Mouse (Mus musculus) liver, postnatal 0 days (tissue): ENCODE data around the gene Cfap20. TPM values are rescaled to one million over a fixed set of nuclear protein-coding genes. Genes with fewer than 3 reads are reported as not detected.
"Not testable (repeated sequence)": the region's sequence is repeated elsewhere in the genome, so short reads cannot be mapped to it uniquely, and the experiment has no call there.

Source experiments
- ATAC-seq: fragments of 200-750 bp; cut with Nextera tagmentation; 2 replicates; pipeline ENCODE4 v1.8.0; 2017; ENCODE audit warnings: mild to moderate bottlenecking, moderate library complexity
- DNase-seq: peaks from one replicate; pipeline ENCODE4 v3.0.0-alpha.2; 2016
- H3K27ac ChIP-seq: fragments of 300-500 bp; sonication (generic); 2 replicates; pipeline ENCODE4 v1.5.1; 2014; ENCODE audit warnings: antibody characterized with exemption, moderate library complexity, mild to moderate bottlenecking, low read depth
- H3K27me3 ChIP-seq: fragments of 300-500 bp; sonication (generic); 2 replicates; pipeline ENCODE4 v1.6.1; 2014; ENCODE audit warnings: low read length, control low read depth, mixed read lengths; ENCODE audit not compliant: insufficient read depth
- H3K36me3 ChIP-seq: fragments of 300-500 bp; sonication (generic); replicated peaks from 2 replicates; pipeline ENCODE4 v1.6.1; 2014; ENCODE audit warnings: mild to moderate bottlenecking, control low read depth, low read length, moderate library complexity, mixed read lengths; ENCODE audit not compliant: insufficient read depth
- H3K4me1 ChIP-seq: fragments of 300-500 bp; sonication (generic); 2 replicates; pipeline ENCODE4 v1.6.1; 2014; ENCODE audit warnings: antibody characterized with exemption, mild to moderate bottlenecking, control low read depth; ENCODE audit not compliant: insufficient read depth
- H3K4me2 ChIP-seq: fragments of 300-500 bp; sonication (generic); 2 replicates; pipeline ENCODE4 v1.6.1; 2014; ENCODE audit warnings: low read depth, mild to moderate bottlenecking, low read length, moderate library complexity, mixed read lengths
- H3K4me3 ChIP-seq: fragments of 300-500 bp; sonication (generic); 2 replicates; pipeline ENCODE4 v1.5.1; 2014; ENCODE audit warnings: low read depth, low read length
- H3K9ac ChIP-seq: fragments of 300-500 bp; sonication (generic); replicated peaks from 2 replicates; pipeline ENCODE4 v1.6.1; 2014; ENCODE audit warnings: mild to moderate bottlenecking, moderate library complexity
- H3K9me3 ChIP-seq: fragments of 300-500 bp; sonication (generic); 2 replicates; pipeline ENCODE4 v1.6.1; 2016; ENCODE audit warnings: mild to moderate bottlenecking, control low read depth, low read length, mixed read lengths
- CTCF ChIP-seq: sonication (generic); IDR thresholded peaks from 2 replicates; pipeline ENCODE4 v1.5.1; 2016; ENCODE audit warnings: antibody characterized with exemption, low read depth
- EP300 ChIP-seq: IDR thresholded peaks from 2 replicates; pipeline ENCODE4 v1.6.1; 2016; ENCODE audit warnings: antibody characterized with exemption, low read depth, mild to moderate bottlenecking
- WGBS: fragments of 180-500 bp; shearing (Covaris S2); extraction: QIAGEN DNeasy Blood & Tissue Kit; methylation state at CpG from one replicate; pipeline ENCODE4 v1.1.7; 2014; ENCODE audit not compliant: insufficient replicate concordance; 5-methylcytosine and 5-hydroxymethylcytosine counted together
- polyA plus RNA-seq: library from polyadenylated mRNA; unstranded; fragments of >200 nt; fragmentation: Nextera tagmentation; extraction: Ambion mirVana; gene quantifications from 2 replicates; pipeline ENCODE4 v1.2.1, GENCODE M21; 2015

Cfap20 gene
- polyA plus RNA-seq, 1 experiment from 2014 or later: 33.1 TPM

GRCm38 (mm10) chr8:95381595-95381994 is 53.1 kb downstream of the Cfap20 start:
- H3K4me3 ChIP-seq: no peak overlapping the region
- no peaks in the 10 kb centered on the region for H3K36me3 ChIP-seq
- peaks cover 7% of the 10 kb centered on the region; the same call in 1 of the 2 replicates for H3K4me1 ChIP-seq
- no peak for TF ChIP-seq EP300
- DNase-seq: no peak
- H3K27me3 ChIP-seq: no peaks in the 10 kb centered on the region
- H3K9me3 ChIP-seq: no peaks in the 10 kb centered on the region
- no peak for ATAC-seq
- WGBS: 61% methylated on average over 3 of the region's 3 CpGs
- H3K9ac ChIP-seq: no peak overlapping the region
- no peak overlapping the region for H3K27ac ChIP-seq
- no peak overlapping the region for H3K4me2 ChIP-seq

- Histone ChIP-seq H3K9ac (no peak overlapping the region), H3K4me3 (no peak overlapping the region), H3K27ac (no peak overlapping the region), H3K27me3 (no peaks in the 10 kb centered on the region), H3K9me3 (no peaks in the 10 kb centered on the region), H3K4me2 (no peak overlapping the region), H3K36me3 (no peaks in the 10 kb centered on the region), H3K4me1 (peaks cover 7% of the 10 kb centered on the region; the same call in 1 of the 2 replicates)
- TF ChIP-seq CTCF (no peak), EP300 (no peak)
- ATAC-seq (no peak), DNase-seq (no peak)
Observed at GRCm38 (mm10) chr8:95380953-95381352, 53.7 kb downstream of the Cfap20 start.

- not testable (repeated sequence) for H3K4me3 ChIP-seq, H3K4me1 ChIP-seq, H3K9ac ChIP-seq, H3K27ac ChIP-seq, H3K27me3 ChIP-seq, H3K9me3 ChIP-seq, H3K4me2 ChIP-seq, ATAC-seq, H3K36me3 ChIP-seq, DNase-seq
- WGBS: 91% methylated on average over 11 of the region's 11 CpGs
Observed at GRCm38 (mm10) chr8:95378928-95379327, 55.7 kb downstream of the Cfap20 start.

- H3K4me2 ChIP-seq: no peak overlapping the region
- H3K4me1 ChIP-seq: peaks cover 7% of the 10 kb centered on the region; the same call in 1 of the 2 replicates
- H3K4me3 ChIP-seq: no peak overlapping the region
- TF ChIP-seq EP300: no peak
- TF ChIP-seq CTCF: no peak
- 39% methylated on average over 7 of the region's 7 CpGs for WGBS
- H3K27me3 ChIP-seq: no peaks in the 10 kb centered on the region
- no peak overlapping the region for H3K9ac ChIP-seq
- no peaks in the 10 kb centered on the region for H3K9me3 ChIP-seq
- no peaks in the 10 kb centered on the region for H3K36me3 ChIP-seq
- H3K27ac ChIP-seq: no peak overlapping the region
- DNase-seq (no peak), ATAC-seq (no peak)
Observed at GRCm38 (mm10) chr8:95377863-95378291, 56.8 kb downstream of the Cfap20 start.

- H3K36me3 ChIP-seq: no peaks in the 10 kb centered on the region
- H3K4me1 ChIP-seq: peaks cover 7% of the 10 kb centered on the region; the same call in 1 of the 2 replicates
- no peaks in the 10 kb centered on the region for H3K9me3 ChIP-seq
- WGBS: 75% methylated on average over 4 of the region's 4 CpGs
- no peak overlapping the region for H3K4me3 ChIP-seq
- ATAC-seq: no peak
- no peak for TF ChIP-seq EP300
- no peak overlapping the region for H3K9ac ChIP-seq
- H3K27ac ChIP-seq: no peak overlapping the region
- H3K4me2 ChIP-seq: no peak overlapping the region
- DNase-seq: no peak
- H3K27me3 ChIP-seq: no peaks in the 10 kb centered on the region
Observed at GRCm38 (mm10) chr8:95377101-95377500, 57.6 kb downstream of the Cfap20 start.

- Histone ChIP-seq H3K27ac (no peak overlapping the region), H3K27me3 (no peaks in the 10 kb centered on the region), H3K9me3 (no peaks in the 10 kb centered on the region), H3K9ac (no peak overlapping the region), H3K4me2 (no peak overlapping the region), H3K36me3 (no peaks in the 10 kb centered on the region), H3K4me1 (peaks cover 7% of the 10 kb centered on the region; the same call in 1 of the 2 replicates), H3K4me3 (no peak overlapping the region)
- 74% methylated on average over 12 of the region's 12 CpGs for WGBS
- ATAC-seq (no peak), DNase-seq (no peak)
- TF ChIP-seq CTCF (no peak), EP300 (no peak)
Observed at GRCm38 (mm10) chr8:95376309-95376999, 58.2 kb downstream of the Cfap20 start.
